Mouse (Mus musculus) intestine, postnatal 0 days (tissue): ENCODE results near the gene Chd2. TPM values are rescaled to one million over a fixed set of nuclear protein-coding genes. Genes with fewer than 3 reads are reported as not detected.

ENCODE experiments used
- ATAC-seq: fragments of 200-750 bp; cut with Nextera tagmentation; 2 replicates; pipeline ENCODE4 v1.8.0; 2017; ENCODE audit warnings: mild to moderate bottlenecking, moderate TSS enrichment, moderate library complexity
- H3K27ac ChIP-seq: fragments of 300-500 bp; sonication (generic); 2 replicates; pipeline ENCODE4 v1.5.1; 2014; ENCODE audit warnings: mild to moderate bottlenecking, low read depth, low read length, moderate library complexity
- H3K27me3 ChIP-seq: fragments of 300-500 bp; sonication (generic); replicated peaks from 2 replicates; pipeline ENCODE4 v1.6.1; 2014; ENCODE audit warnings: low read length, mixed read lengths; ENCODE audit not compliant: control insufficient read depth, insufficient read depth
- H3K36me3 ChIP-seq: fragments of 300-500 bp; sonication (generic); 2 replicates; pipeline ENCODE4 v1.6.1; 2014; ENCODE audit warnings: mild to moderate bottlenecking, moderate library complexity; ENCODE audit not compliant: control insufficient read depth, insufficient read depth
- H3K4me1 ChIP-seq: fragments of 300-500 bp; sonication (generic); replicated peaks from 2 replicates; pipeline ENCODE4 v1.6.1; 2014; ENCODE audit warnings: antibody characterized with exemption, low read length, mixed read lengths; ENCODE audit not compliant: control insufficient read depth, insufficient read depth
- H3K4me2 ChIP-seq: fragments of 300-500 bp; sonication (generic); replicated peaks from 2 replicates; pipeline ENCODE4 v1.6.1; 2014; ENCODE audit warnings: low read depth, mild to moderate bottlenecking, moderate library complexity
- H3K4me3 ChIP-seq: fragments of 300-500 bp; sonication (generic); 2 replicates; pipeline ENCODE4 v1.5.1; 2014; ENCODE audit warnings: low read depth, low read length
- H3K9ac ChIP-seq: fragments of 300-500 bp; sonication (generic); 2 replicates; pipeline ENCODE4 v1.6.1; 2014; ENCODE audit warnings: mild to moderate bottlenecking, low read depth, low read length
- H3K9me3 ChIP-seq: fragments of 300-500 bp; sonication (generic); 2 replicates; pipeline ENCODE4 v1.6.1; 2016; ENCODE audit warnings: mixed run types; ENCODE audit not compliant: control insufficient read depth
- CTCF ChIP-seq: sonication (generic); IDR thresholded peaks from 2 replicates; pipeline ENCODE4 v1.5.1; 2016; ENCODE audit warnings: low read depth, mild to moderate bottlenecking, control low read depth, antibody characterized with exemption, moderate library complexity
- WGBS: fragments of 180-500 bp; shearing (Covaris S2); extraction: QIAGEN DNeasy Blood & Tissue Kit; methylation state at CpG from one replicate; pipeline ENCODE4 v1.1.7; 2014; 5-methylcytosine and 5-hydroxymethylcytosine counted together
- polyA plus RNA-seq: library from polyadenylated mRNA; unstranded; fragments of >200 nt; fragmentation: Nextera tagmentation; extraction: Ambion mirVana; gene quantifications from 2 replicates; pipeline ENCODE4 v1.2.1, GENCODE M21; 2015

Chd2 gene
- polyA plus RNA-seq, 1 experiment from 2014 or later = 19.3 TPM

DNA sequence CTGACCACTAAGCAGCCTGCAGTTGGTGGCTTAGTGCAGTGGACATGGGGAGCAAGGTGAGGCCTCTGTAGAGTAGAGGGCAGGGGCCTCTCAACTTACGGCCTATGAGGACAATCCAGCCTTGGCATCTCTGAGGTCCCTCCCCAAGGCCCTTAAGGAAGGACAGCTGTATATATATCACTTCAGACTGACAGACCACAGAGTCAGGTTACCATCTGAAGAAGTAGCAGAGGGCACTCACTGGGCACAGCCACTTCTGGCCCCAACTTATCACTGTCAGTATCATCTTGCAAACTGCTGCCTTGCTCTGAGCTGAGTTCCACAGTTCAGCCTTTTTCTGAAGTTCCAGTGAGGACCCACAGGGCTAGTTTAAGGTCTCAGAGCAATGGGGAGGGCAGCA, 139.0 kb downstream of the Chd2 start:
- ATAC-seq = no peak
- no peak for TF ChIP-seq CTCF
- peaks cover 18% of the 10 kb centered on the region; the same call in 1 of the 2 replicates for H3K27me3 ChIP-seq
- H3K9ac ChIP-seq = no peak overlapping the region
- WGBS = 57% methylated on average over 1 of the region's 1 CpGs
- no peaks in the 10 kb centered on the region for H3K36me3 ChIP-seq
- no peak overlapping the region for H3K4me3 ChIP-seq
- H3K27ac ChIP-seq = no peak overlapping the region; the same call in 1 of the 2 replicates
- H3K4me1 ChIP-seq = 0 out of 2 replicates have a peak, but pooled peaks cover 6% of the 10 kb centered on the region
- H3K4me2 ChIP-seq = no peak overlapping the region
- no peaks in the 10 kb centered on the region for H3K9me3 ChIP-seq

DNA sequence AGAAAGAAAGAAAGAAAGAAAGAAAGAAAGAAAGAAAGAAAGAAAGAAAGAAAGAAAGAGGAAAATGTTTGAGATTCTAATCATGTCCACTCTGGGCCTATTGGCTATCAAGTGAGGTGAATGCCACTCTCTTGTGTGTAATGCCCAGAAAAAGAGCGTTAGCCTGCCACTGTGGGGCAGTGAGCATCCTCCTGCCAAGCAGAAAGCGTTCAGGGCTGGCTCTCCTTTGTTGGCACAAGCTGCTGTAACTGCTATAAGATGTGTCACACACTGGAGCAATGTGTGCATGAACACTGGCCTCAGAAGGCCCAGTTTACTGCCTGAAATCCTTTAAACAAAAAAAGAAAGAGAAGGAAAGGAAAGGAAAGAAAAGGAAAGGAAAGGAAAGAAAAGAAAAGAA, 139.5 kb downstream of the Chd2 start:
- no peak overlapping the region for H3K9ac ChIP-seq
- no peak for ATAC-seq
- 0 out of 2 replicates have a peak, but pooled peaks cover 6% of the 10 kb centered on the region for H3K4me1 ChIP-seq
- WGBS = 61% methylated on average over 2 of the region's 2 CpGs
- no peak overlapping the region for H3K27ac ChIP-seq
- H3K9me3 ChIP-seq = no peaks in the 10 kb centered on the region
- H3K36me3 ChIP-seq = no peaks in the 10 kb centered on the region
- no peak overlapping the region for H3K4me3 ChIP-seq
- no peak overlapping the region for H3K4me2 ChIP-seq
- no peak for TF ChIP-seq CTCF
- H3K27me3 ChIP-seq = peaks cover 18% of the 10 kb centered on the region; the same call in 1 of the 2 replicates

DNA sequence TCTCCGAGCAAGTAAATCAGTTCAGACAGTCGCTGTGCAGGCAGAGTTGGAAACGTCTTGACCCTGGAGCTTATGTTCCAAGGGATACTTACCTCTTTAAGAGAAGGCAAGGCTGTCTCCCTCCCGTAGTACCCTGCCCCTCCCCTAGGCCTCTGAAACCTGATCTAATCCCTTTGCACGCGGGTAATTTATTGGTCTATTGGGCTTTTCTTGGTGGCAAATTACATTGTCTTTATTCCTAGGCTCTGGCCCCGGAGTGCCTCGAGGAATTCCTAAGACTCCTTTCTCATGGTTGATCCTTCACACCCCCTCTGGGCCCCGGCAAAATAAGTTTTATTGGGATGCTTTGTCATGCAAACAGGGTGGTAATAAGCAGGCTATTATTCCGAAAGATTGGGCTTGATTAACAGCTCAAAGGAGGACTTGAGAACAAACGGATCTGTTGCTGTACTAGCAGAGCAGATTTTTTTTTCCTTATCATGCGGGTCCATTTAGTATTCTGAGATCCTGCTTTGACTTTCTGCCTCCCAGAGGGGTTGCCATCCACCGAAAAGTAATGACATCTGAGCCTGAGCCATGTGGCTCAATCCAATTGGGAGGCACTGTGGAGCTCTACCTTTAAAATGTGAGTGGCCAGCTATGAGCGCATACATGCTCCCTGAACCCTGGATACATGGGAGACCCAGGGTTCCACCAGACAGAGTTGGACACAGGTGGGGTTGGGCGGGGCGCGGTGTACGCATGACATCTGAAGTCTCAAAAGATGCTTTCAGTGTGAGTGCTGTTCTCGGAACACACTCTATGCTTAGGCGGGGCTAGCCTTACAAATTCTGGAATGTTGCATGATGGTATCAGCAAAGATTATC, 141.3 kb downstream of the Chd2 start:
- Histone ChIP-seq H3K9ac (no peak overlapping the region), H3K4me2 (peak overlapping the region; percentile 61), H3K9me3 (no peaks in the 10 kb centered on the region), H3K4me1 (0 out of 2 replicates have a peak, but pooled peaks cover 6% of the 10 kb centered on the region), H3K27ac (no peak overlapping the region), H3K36me3 (no peaks in the 10 kb centered on the region), H3K27me3 (peaks cover 26% of the 10 kb centered on the region; the same call in 1 of the 2 replicates), H3K4me3 (peak overlapping the region; percentile 10)
- no peak for ATAC-seq
- TF ChIP-seq CTCF = no peak
- WGBS = 30% methylated on average over 20 of the region's 20 CpGs

DNA sequence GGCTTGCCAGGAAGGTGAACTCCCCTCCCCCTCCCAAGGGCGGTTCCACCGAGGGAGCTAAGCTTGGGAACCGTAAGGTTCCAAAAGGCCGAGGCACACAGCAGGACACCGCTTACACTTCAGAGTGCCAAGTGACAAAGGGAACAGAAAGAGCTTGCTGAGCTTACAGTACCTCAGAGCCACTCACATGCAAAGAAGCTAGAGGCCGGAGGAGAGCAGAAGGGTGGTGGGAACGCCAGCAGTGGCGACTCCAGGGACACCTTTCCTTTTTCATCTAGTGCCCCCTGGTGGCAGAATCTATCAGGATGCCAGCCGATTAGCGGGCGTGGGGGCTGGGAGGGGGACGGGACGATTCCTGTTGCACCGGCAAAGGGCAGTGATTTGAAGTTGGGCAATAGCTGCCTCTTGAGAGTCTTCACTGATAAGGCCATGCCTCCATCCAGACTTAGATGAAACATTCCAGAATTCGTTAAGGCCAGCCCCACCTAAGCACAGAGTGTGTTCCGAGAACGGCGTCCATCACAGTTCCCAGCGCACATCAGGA, 142.1 kb downstream of the Chd2 start:
- H3K27ac ChIP-seq = no peak overlapping the region
- TF ChIP-seq CTCF = peak; percentile 83
- peaks cover 26% of the 10 kb centered on the region; the same call in 1 of the 2 replicates for H3K27me3 ChIP-seq
- H3K4me3 ChIP-seq = peak overlapping the region; percentile 10
- peak overlapping the region; percentile 61 for H3K4me2 ChIP-seq
- no peaks in the 10 kb centered on the region for H3K9me3 ChIP-seq
- no peak overlapping the region for H3K9ac ChIP-seq
- 7% methylated on average over 19 of the region's 19 CpGs for WGBS
- peak; percentile 58 for ATAC-seq
- 0 out of 2 replicates have a peak, but pooled peaks cover 6% of the 10 kb centered on the region for H3K4me1 ChIP-seq
- no peaks in the 10 kb centered on the region for H3K36me3 ChIP-seq

DNA sequence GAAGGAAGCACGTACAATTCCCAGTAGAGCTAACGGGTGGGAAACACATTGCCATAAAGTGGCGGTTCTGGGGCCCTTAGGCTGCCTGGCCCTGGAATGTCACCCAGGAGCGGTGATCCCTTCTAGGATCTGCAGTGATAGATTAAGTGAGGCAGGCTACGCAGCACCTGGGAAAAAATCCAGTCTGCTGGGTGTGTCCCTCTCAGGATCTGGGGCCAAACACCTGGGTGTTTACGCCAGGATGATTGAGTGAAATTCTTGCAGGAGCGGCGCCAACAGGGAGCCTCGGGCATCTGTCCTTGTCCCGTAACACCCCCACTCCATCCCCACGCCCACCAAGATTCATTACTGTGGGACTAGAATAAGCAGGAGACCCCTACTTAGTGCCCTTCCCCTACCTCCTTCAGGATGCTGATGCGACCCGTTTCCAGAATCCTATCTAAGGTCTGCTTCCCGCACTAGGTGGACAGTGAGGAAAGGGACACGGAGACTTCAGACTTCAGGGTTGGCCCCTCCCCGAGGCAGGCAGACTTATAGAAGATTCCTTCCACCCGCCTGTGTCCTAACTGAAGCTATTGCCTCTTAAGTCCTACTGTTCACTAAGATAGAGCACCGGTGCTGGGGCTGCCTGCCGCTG, 142.7 kb downstream of the Chd2 start:
- Histone ChIP-seq H3K36me3 (no peaks in the 10 kb centered on the region), H3K27me3 (peaks cover 28% of the 10 kb centered on the region; the same call in 1 of the 2 replicates), H3K4me2 (peak overlapping the region; percentile 61), H3K4me3 (peak overlapping the region; percentile 20), H3K27ac (no peak overlapping the region), H3K9me3 (no peaks in the 10 kb centered on the region), H3K9ac (no peak overlapping the region), H3K4me1 (0 out of 2 replicates have a peak, but pooled peaks cover 6% of the 10 kb centered on the region)
- ATAC-seq = 0 out of 2 replicates have a peak, but pooled peaks have one; percentile 27
- WGBS = 14% methylated on average over 19 of the region's 19 CpGs
- no peak for TF ChIP-seq CTCF

DNA sequence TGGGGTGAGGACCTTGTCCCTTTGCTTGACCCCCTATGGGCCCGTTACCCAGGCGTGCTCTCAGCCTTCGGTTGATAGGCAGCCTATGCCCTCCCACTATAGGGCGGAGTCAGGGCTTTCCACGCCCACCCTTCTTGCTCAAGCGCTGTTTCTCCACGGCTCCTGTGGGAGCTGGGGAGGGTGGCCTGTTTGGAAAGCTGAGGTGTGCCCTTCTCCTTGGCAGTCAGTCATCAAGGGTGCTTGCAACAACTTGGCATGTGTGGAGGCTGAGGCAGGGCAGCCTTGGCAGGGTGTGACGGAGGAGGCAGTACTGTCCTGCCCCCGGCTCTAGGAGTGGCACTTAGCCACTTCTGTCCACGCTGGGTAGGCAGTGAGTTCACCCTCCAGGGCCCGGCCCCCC, 143.3 kb downstream of the Chd2 start:
- Histone ChIP-seq H3K4me3 (peak overlapping the region; percentile 20), H3K4me1 (0 out of 2 replicates have a peak, but pooled peaks cover 6% of the 10 kb centered on the region), H3K27me3 (peaks cover 34% of the 10 kb centered on the region; the same call in 1 of the 2 replicates), H3K4me2 (peak overlapping the region; percentile 61), H3K9me3 (no peaks in the 10 kb centered on the region), H3K9ac (no peak overlapping the region), H3K27ac (no peak overlapping the region), H3K36me3 (no peaks in the 10 kb centered on the region)
- WGBS = 17% methylated on average over 11 of the region's 11 CpGs
- peak; percentile 46; the same call in 1 of the 2 replicates for ATAC-seq
- TF ChIP-seq CTCF = no peak
